Comparison of ENCODE assay signal across 8 mouse cellular contexts in genomic region chr4:55514733-55515176, GRCm38 (mm10). TPM values are rescaled to one million over a fixed set of nuclear protein-coding genes. Genes with fewer than 3 reads are reported as not detected.
DNase-seq lines count a peak whose midpoint lies in the region; ATAC-seq and TF ChIP-seq lines count a peak whose summit lies in the region.

No protein-coding gene starts in this region.

- H3K27me3 ChIP-seq in ES-Bruce4 (ENCODE audit: control insufficient read depth, insufficient read depth, low read length, poor library complexity, severe bottlenecking), result no peaks in the 10 kb centered on the region
- peaks cover 24% of the 10 kb centered on the region for H3K27me3 ChIP-seq in hindbrain, embryonic 10.5 days (ENCODE audit: insufficient read depth, poor library complexity, severe bottlenecking)
- H3K27me3 ChIP-seq in lung, embryonic 16.5 days (ENCODE audit: control insufficient read depth, insufficient read depth, low read depth, low read length), result peaks cover 4% of the 10 kb centered on the region; the same call in 1 of the 2 replicates

- H3K4me3 ChIP-seq in ES-Bruce4 (ENCODE audit: low read depth, low read length), result peak overlapping the region; percentile 89
- H3K4me3 ChIP-seq in hindbrain, embryonic 10.5 days, result peak overlapping the region; percentile 63
- H3K4me3 ChIP-seq in lung, embryonic 16.5 days (ENCODE audit: low read length), result peak overlapping the region; percentile 72
- H3K4me3 ChIP-seq in olfactory bulb, adult 2 months (ENCODE audit: insufficient read depth, low read depth, low read length), result peak overlapping the region; percentile 61

- peak; percentile 68 for TF ChIP-seq CTCF in ES-Bruce4 (IDR thresholded peaks at IDR 0.05; ENCODE audit: low read depth, low read length)
- peak; percentile 68 for TF ChIP-seq CTCF in olfactory bulb, adult 2 months (IDR thresholded peaks at IDR 0.05; ENCODE audit: insufficient read depth, low read depth, low read length)

- peaks cover 2% of the 10 kb centered on the region for H3K4me1 ChIP-seq in ES-Bruce4 (ENCODE audit: control insufficient read depth, insufficient read depth, low read length)
- H3K4me1 ChIP-seq in hindbrain, embryonic 10.5 days (replicated peaks), result peaks cover 10% of the 10 kb centered on the region
- H3K4me1 ChIP-seq in lung, embryonic 16.5 days (replicated peaks; ENCODE audit: control insufficient read depth, insufficient read depth, low read length), result 0 out of 2 replicates have a peak, but pooled peaks cover 2% of the 10 kb centered on the region
- H3K4me1 ChIP-seq in olfactory bulb, adult 2 months (ENCODE audit: control insufficient read depth, insufficient read depth, low read length), result peaks cover 5% of the 10 kb centered on the region; the same call in 1 of the 2 replicates

- under 1% methylated on average over 39 of the region's 39 CpGs for WGBS in hindbrain, embryonic 10.5 days
- under 1% methylated on average over 39 of the region's 39 CpGs for WGBS in lung, embryonic 16.5 days
- under 1% methylated on average over 39 of the region's 39 CpGs for WGBS in olfactory bulb, adult 2 months

- peaks cover 4% of the 10 kb centered on the region for H3K9me3 ChIP-seq in ES-Bruce4 (replicated peaks; ENCODE audit: control insufficient read depth, insufficient read depth, low read length, poor library complexity, severe bottlenecking)
- H3K9me3 ChIP-seq in hindbrain, embryonic 10.5 days, result no peaks in the 10 kb centered on the region
- H3K9me3 ChIP-seq in lung, embryonic 16.5 days (ENCODE audit: control insufficient read depth, low read length), result no peaks in the 10 kb centered on the region

- DNase-seq in cerebellum, adult 9-10 months, result peak; percentile 41
- peak; percentile 28 to 72 for DNase-seq in frontal cortex, postnatal 10 days (ENCODE audit: low spot score in 2 of 2)
- DNase-seq in hindbrain, embryonic 10.5 days (ENCODE audit: low spot score), result peak; percentile 85
- peak; percentile 72 to 81 for DNase-seq in layer of hippocampus, postnatal 10 days (ENCODE audit: low spot score in 2 of 2)
- DNase-seq in thymus, adult 18-20 months, result peak; percentile 37 to 39

- TF ChIP-seq EP300 in ES-Bruce4 (IDR thresholded peaks at IDR 0.05; ENCODE audit: insufficient read depth, low read depth, low read length), result peak; percentile 35; the same call in 1 of the 2 replicates

- peak overlapping the region; percentile 74 for H3K4me2 ChIP-seq in lung, embryonic 16.5 days (ENCODE audit: low read depth, low read length)

- peak overlapping the region; percentile 32 for H3K9ac ChIP-seq in ES-Bruce4 (ENCODE audit: low read depth, poor library complexity, severe bottlenecking)
- peak overlapping the region; percentile 88 for H3K9ac ChIP-seq in lung, embryonic 16.5 days (ENCODE audit: low read length)

- no peaks in the 10 kb centered on the region for H3K36me3 ChIP-seq in ES-Bruce4 (ENCODE audit: control insufficient read depth, insufficient read depth, low read length, poor library complexity, severe bottlenecking)
- no peaks in the 10 kb centered on the region for H3K36me3 ChIP-seq in hindbrain, embryonic 10.5 days
- H3K36me3 ChIP-seq in lung, embryonic 16.5 days (ENCODE audit: control insufficient read depth, insufficient read depth, low read length), result no peaks in the 10 kb centered on the region

- H3K27ac ChIP-seq in ES-Bruce4 (ENCODE audit: insufficient read depth, low read length), result peak overlapping the region; percentile 72
- H3K27ac ChIP-seq in hindbrain, embryonic 10.5 days, result peak overlapping the region; percentile 91
- peak overlapping the region; percentile 56; the same call in 1 of the 2 replicates for H3K27ac ChIP-seq in lung, embryonic 16.5 days (ENCODE audit: low read length)
- H3K27ac ChIP-seq in olfactory bulb, adult 2 months (ENCODE audit: insufficient read depth, low read depth, low read length), result no peak overlapping the region

- TF ChIP-seq POLR2A in ES-Bruce4 (IDR thresholded peaks at IDR 0.05; ENCODE audit: insufficient read depth, low read length), result no peak
- peak; percentile 74 for TF ChIP-seq POLR2A in olfactory bulb, adult 2 months (IDR thresholded peaks at IDR 0.05; ENCODE audit: insufficient read depth, low read depth, low read length)

- peak; percentile 98 for ATAC-seq in lung, embryonic 16.5 days (ENCODE audit: low read depth)

RNA-seq across cellular contexts. Expression of gene Klf4, which starts 17.5 kb away (rescaled TPM):
- 59.2 and 63.3 TPM in 2 replicates for polyA plus RNA-seq in ES-Bruce4 (2011; ENCODE audit: insufficient read depth, insufficient read length, low read depth, missing spikeins)
- 0.92 and 1.1 TPM in 2 replicates for polyA plus RNA-seq in hindbrain, embryonic 10.5 days (2016; fragmentation: Nextera tagmentation; extraction: Ambion mirVana)
- 1 to 10 TPM; 5.6 to 6.8 TPM for total RNA-seq in layer of hippocampus, postnatal 10 days (2021)
- 8.9 and 9.4 TPM in 2 replicates for polyA plus RNA-seq in lung, embryonic 16.5 days (2015; fragmentation: Nextera tagmentation; extraction: Ambion mirVana)
- polyA plus RNA-seq in olfactory bulb, adult 2 months (2012; ENCODE audit: insufficient read depth, insufficient read length, low replicate concordance, missing spikeins), result not detected in 2 replicates
